Mouse (Mus musculus) adrenal gland, adult 8-10 months (tissue): ENCODE measurements at regions not wholly inside any gene's neighbourhood (a gene's known extent, or its start where the extent isn't known, plus 50 kb on each side); places are given as distances from the start of the nearest gene placed in this dataset.
"Not testable (repeated sequence)": the region's sequence is repeated elsewhere in the genome, so short reads cannot be mapped to it uniquely, and the experiment has no call there.

Source experiments
- DNase-seq: peaks from one replicate; pipeline ENCODE4 v3.0.0; 2022

- no peak for DNase-seq
These were observed 86.3 kb downstream of the Kcnk1 start for GRCm38 (mm10) chr8:126081279-126081678.

- no peak for DNase-seq
These were observed 87.9 kb downstream of the Kcnk1 start for GRCm38 (mm10) chr8:126082827-126083226.

- DNase-seq, result no peak
These were observed 95.8 kb downstream of the Kcnk1 start for GRCm38 (mm10) chr8:126090772-126091171.

GRCm38 (mm10) chr8:126094005-126094404 is 99.0 kb downstream of the Kcnk1 start:
- no peak for DNase-seq

- DNase-seq, result no peak
These were observed 101.1 kb downstream of the Kcnk1 start for GRCm38 (mm10) chr8:126096056-126096455.

GRCm38 (mm10) chr8:126096636-126097170 is 101.7 kb downstream of the Kcnk1 start:
- no peak for DNase-seq

- no peak for DNase-seq
These were observed 103.9 kb downstream of the Kcnk1 start for GRCm38 (mm10) chr8:126098886-126099285.

GRCm38 (mm10) chr8:126099889-126100288 is 104.9 kb downstream of the Kcnk1 start:
- DNase-seq, result no peak

- DNase-seq, result no peak
These were observed 110.1 kb downstream of the Kcnk1 start for GRCm38 (mm10) chr8:126105043-126105442.

GRCm38 (mm10) chr8:126126041-126126440 is 131.1 kb downstream of the Kcnk1 start:
- DNase-seq, result no peak

- DNase-seq, result peak; percentile 2
These were observed 137.1 kb downstream of the Kcnk1 start for GRCm38 (mm10) chr8:126132076-126132475.

- not testable (repeated sequence) for DNase-seq
These were observed 137.9 kb downstream of the Kcnk1 start for GRCm38 (mm10) chr8:126132918-126133317.

GRCm38 (mm10) chr8:126135100-126135499 is 140.1 kb downstream of the Kcnk1 start:
- DNase-seq, result no peak

- DNase-seq, result no peak
These were observed 140.6 kb downstream of the Kcnk1 start for GRCm38 (mm10) chr8:126135573-126135972.

GRCm38 (mm10) chr8:126136946-126137345 is 142.0 kb downstream of the Kcnk1 start:
- no peak for DNase-seq

GRCm38 (mm10) chr8:126137452-126137851 is 142.5 kb downstream of the Kcnk1 start:
- DNase-seq, result no peak

GRCm38 (mm10) chr8:126138645-126139545 is 143.9 kb downstream of the Kcnk1 start:
- no peak for DNase-seq

GRCm38 (mm10) chr8:126139546-126139870 is 144.5 kb downstream of the Kcnk1 start:
- no peak for DNase-seq

GRCm38 (mm10) chr8:126140998-126141397 is 146.0 kb downstream of the Kcnk1 start:
- no peak for DNase-seq

- DNase-seq, result no peak
These were observed 146.8 kb upstream of the Slc35f3 start for GRCm38 (mm10) chr8:126151527-126151926.

GRCm38 (mm10) chr8:126153955-126154354 is 144.4 kb upstream of the Slc35f3 start:
- no peak for DNase-seq

- DNase-seq, result no peak
These were observed 140.7 kb upstream of the Slc35f3 start for GRCm38 (mm10) chr8:126157452-126158185.

- DNase-seq, result no peak
These were observed 138.9 kb upstream of the Slc35f3 start for GRCm38 (mm10) chr8:126159485-126159884.
